Mouse (Mus musculus): ENCODE measurements at regions not wholly inside any gene's neighbourhood (a gene's known extent, or its start where the extent isn't known, plus 50 kb on each side); places are given as distances from the start of the nearest gene placed in this dataset.

DNA sequence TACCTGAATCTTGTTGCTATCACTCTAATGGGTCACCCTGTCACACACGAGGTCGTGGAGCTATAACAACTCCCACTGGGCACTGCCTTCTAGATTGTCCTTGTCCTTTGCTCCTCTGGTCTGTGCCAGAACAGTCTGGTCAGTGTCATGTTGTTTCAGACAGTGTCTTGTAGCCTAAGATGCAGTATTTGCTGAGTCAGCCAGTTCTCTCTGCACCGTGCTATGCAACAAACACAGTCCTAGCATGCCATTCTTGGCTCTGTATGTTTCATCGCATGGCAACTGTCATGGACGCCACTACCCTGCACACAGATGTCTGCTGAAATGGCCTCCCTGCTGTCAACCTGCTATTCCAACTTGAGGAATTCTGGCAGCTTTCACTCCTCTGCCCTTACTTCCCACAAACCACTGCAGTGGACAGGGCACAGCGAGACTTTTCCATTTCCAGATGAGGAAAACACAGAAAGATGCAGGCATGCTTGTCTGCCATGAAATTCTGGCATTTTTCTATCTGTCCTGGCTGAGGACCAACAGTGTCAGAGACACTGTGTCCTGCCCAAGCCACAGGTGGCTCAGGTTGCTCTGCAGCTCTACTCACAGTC, 117.3 kb upstream of the Slc22a23 start:
- DNase-seq, result no peak

GRCm38 (mm10) chr13:34460969-34461368, 116.0 kb upstream of the Slc22a23 start:
- DNase-seq, result no peak

- no peak for DNase-seq
Observed at GRCm38 (mm10) chr13:34456051-34456450, 111.1 kb upstream of the Slc22a23 start.

DNA sequence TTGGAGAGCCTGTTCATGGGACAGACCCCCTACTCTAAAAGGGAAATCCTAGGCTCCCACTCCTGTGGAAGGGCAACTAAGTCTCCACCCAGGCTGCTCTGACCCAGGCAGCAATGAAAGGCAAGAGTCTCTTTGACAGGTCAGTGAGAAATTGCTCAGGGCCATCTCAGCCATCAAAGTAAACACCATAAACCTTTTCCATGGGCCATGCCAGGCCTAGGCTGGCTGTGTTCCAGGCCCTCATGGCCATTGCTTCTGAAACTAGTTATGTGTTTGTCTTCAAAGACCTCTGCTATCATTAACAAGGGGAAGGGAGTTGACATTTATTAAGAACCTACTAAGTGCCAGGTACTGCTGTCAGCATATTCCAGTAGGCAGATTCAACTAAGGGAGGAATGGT, 101.8 kb upstream of the Slc22a23 start:
- DNase-seq, result no peak

- no peak for DNase-seq
Observed at GRCm38 (mm10) chr13:34446327-34446726, 101.3 kb upstream of the Slc22a23 start.

GRCm38 (mm10) chr13:34441347-34441746, 96.4 kb upstream of the Slc22a23 start:
- DNase-seq, result no peak

GRCm38 (mm10) chr13:34427527-34427926, 82.5 kb upstream of the Slc22a23 start:
- DNase-seq, result no peak

GRCm38 (mm10) chr13:34424921-34425320, 79.9 kb upstream of the Slc22a23 start:
- no peak for DNase-seq

DNA sequence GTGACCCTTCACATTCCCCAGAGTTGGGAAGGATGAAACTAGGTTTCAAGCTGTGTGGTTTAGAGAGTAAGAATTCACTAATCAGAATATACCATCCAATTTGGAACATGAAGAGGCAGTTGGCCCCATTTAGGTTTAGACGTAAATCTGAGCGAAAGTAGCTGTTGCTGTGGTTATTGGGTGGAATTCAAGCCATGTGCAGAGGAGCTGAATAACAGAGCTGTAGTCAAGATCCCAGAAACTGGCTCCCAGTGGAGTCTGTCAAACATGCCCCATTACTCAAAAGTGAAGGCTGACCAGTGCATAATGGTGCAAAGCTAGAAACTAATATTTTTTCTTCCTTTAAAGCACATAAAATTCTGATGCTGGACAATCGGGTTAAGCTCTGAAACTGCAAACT, 76.7 kb upstream of the Slc22a23 start:
- peak in 1 of 2 experiments; percentile 22 for DNase-seq

GRCm38 (mm10) chr13:34420341-34421156, 75.6 kb upstream of the Slc22a23 start:
- peak in 1 of 2 experiments; percentile 13 for DNase-seq

DNA sequence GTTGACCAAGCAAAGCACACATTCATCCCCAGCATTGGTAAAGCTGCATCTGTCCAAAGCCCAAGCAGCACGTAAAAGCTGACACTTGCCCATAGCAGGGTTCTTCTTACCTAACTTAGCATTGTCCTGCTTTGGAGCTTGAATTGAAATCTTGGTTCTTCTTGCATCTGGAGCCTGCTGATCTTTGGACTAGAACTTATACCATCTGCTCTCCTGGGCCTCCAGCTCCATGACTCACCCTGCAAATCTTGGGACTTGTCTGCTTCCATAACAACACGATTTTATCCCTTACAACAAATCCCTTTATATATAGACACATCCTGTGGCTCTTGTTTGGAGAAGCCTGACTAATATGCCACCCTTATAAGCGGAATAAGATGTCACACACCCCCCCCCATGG, 74.1 kb upstream of the Slc22a23 start:
- DNase-seq, result no peak

DNA sequence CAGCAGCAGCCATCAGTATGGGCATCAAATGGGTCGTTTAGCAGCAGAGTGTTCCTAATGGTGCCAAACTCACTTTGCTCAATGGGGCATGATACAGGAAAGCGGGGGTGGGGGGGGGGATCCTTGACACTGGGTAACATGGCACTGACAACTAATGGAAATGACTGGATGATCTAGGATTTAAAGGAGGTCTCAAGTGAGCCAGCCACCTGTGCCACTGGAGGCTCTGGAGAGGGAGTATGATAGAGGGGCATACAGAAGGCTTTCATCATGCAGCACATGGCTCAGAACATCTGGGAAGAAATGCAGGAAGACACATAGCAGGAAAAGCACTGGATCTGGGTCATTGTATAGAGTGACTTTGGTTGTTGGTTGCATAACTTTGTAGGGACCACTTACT, 71.6 kb upstream of the Slc22a23 start:
- no peak for DNase-seq

GRCm38 (mm10) chr13:34414533-34414932, 69.6 kb upstream of the Slc22a23 start:
- no peak for DNase-seq

- no peak for DNase-seq
Observed at GRCm38 (mm10) chr13:34408669-34409055, 63.7 kb upstream of the Slc22a23 start.

DNA sequence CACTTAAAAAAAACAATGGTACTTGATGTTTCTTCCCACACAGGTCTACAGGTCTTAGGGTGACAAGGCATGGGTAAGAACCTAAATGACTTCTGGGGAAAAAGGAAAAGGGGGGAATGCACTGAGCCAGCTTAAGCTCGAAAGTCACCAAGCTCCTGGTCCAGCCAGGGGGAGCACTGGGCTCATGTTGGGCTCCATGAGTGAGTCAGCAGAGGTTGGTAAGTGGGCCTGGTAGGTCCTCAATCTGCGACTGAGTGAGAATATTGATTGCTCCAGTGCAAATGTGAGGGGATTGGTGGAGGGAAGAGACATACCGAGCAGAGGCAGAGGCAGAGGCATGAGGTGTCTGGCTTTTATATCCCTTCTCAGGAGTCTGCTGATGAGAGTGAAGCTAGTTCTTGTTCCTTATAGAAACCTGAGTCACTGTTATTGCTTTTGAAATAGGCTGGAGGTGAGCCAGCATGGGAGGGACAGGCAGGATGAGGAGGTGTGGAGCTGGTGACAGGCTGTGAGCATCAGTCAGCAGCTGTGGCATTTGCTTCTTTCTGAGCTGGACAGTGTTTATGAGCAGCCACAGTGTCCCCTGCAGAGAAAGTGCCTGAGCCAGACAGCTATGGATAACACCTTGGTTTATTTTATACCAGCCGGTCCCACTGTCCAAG, 63.2 kb upstream of the Slc22a23 start:
- peak; percentile 26 to 28 for DNase-seq

GRCm38 (mm10) chr13:34406291-34406690, 61.3 kb upstream of the Slc22a23 start:
- DNase-seq, result no peak

- DNase-seq, result no peak
Observed at GRCm38 (mm10) chr13:34402631-34403030, 57.6 kb upstream of the Slc22a23 start.

- DNase-seq, result no peak
Observed at GRCm38 (mm10) chr13:34401031-34401430, 56.0 kb upstream of the Slc22a23 start.

- no peak for DNase-seq
Observed at GRCm38 (mm10) chr13:34398847-34399246, 53.9 kb upstream of the Slc22a23 start.

DNA sequence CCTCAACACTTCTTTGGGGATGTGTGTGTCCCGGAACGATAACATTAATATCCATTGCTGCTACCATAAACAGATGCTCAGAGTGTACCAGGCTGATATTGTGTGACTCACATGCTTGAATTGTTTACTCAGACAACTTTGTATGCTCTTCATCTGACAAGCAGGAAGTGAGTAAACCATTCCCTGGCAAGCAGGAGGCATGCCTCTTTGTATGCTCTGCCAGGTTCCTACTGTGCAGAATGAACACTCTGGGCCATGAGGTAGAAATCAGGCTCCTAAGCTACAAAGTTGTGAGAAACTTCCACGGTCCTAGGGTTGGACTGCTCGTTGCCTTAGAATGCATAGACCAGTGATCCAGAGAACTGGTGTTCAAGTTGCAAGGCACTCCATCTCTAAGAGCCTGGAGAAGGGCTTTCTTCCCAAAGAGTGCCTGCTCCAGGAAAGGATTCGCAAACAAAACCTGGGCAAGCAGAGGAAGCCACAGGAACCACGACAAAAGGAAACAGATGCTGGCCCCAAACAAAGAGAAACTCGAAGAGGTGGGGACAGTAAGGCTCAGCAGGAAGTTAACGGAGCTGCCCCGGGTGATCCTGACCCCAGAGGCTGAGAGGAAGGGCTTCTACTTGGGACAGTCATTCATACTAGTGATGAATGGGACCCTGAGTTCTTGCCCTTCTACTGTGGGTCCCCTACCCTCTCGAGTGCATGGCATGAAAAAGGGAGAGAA, 53.2 kb upstream of the Slc22a23 start:
- DNase-seq, result peak; percentile 16 to 37

DNA sequence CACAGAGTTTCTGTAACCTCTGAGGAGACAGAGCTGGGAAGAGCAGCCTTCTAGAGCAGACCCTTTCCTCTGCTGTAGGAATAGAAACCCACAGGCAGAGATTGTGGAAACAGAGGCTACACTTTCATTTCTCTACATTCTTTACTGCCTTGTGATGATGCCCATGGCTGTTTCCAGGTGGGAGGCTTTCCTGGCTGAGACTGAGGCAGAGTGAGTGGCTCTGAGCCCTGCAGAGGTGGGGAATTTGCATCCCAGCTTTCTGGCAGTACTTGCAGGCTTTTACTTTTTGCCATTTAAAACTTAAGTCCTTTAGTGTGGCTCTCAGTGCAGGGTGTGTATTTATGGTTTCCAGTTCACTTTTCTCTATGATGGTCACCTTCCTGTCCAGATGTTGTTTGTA, 50.5 kb upstream of the Slc22a23 start:
- DNase-seq, result no peak

DNA sequence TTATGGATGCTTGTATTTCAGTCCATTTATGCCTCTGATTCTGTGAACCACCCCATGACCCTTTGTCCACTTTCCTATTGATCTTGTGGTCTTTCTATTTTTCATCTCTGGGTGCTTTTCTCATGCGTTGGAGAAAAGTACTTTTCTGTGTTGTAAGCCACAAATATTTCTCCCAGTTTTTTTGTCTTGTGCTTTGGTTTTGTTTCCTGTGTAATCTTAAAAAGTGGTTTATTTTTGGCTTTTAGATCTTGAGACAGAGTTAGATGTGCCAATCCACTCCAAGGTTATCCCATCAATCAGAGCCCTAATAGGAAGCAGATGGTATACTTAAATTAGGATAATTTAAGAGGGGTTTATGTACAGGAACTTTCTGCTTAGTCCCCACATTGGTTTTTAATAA, 50.0 kb upstream of the Slc22a23 start:
- no peak for DNase-seq

Data from kidney, postnatal 4 days (tissue).